Mouse (Mus musculus): Measurements from ENCODE around the gene Ccdc91.

DNA sequence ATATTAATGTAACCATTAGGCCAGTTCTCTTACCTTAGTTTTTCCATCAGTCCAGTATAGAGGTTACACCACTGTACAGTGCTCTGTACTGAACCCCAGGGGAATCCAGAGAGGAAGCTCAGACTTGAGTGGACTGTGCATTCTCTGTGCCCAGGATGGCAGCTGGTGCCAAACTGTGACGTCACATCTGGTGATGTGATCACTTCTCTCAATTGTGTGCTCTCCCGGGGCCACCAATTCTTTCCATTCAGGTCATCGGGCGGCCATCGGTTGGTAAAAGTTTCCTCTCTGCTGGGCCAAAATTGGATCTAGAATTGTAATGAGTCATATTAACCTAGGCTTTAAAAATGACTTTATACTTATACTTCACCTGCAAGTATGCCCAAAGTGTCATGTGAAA is 19.9 kb upstream of the Ccdc91 start:
- TF ChIP-seq CTCF (IDR thresholded peaks at IDR 0.05; ENCODE audit: low read depth, low read length) (no peak), POLR2A (IDR thresholded peaks at IDR 0.05; ENCODE audit: extremely low read depth, insufficient read depth, low read length) (no peak)

Data from liver, adult 2 months (tissue).